Mouse (Mus musculus) forebrain, embryonic 12.5 days (tissue): ENCODE data around the gene Atraid. TPM values are rescaled to one million over a fixed set of nuclear protein-coding genes. Genes with fewer than 3 reads are reported as not detected.

Experiments
- ATAC-seq: fragments of 200-750 bp; cut with Nextera tagmentation; 2 replicates; pipeline ENCODE4 v1.8.0; 2017; ENCODE audit warnings: moderate TSS enrichment; ENCODE audit not compliant: low FRiP score
- H3K27ac ChIP-seq: fragments of 300-500 bp; sonication (generic); 2 replicates; pipeline ENCODE4 v1.5.1; 2016; ENCODE audit warnings: mild to moderate bottlenecking
- H3K27me3 ChIP-seq: fragments of 300-500 bp; sonication (generic); 2 replicates; pipeline ENCODE4 v1.6.1; 2016; ENCODE audit warnings: mild to moderate bottlenecking
- H3K36me3 ChIP-seq: fragments of 300-500 bp; sonication (generic); replicated peaks from 2 replicates; pipeline ENCODE4 v1.6.1; 2016; ENCODE audit warnings: mild to moderate bottlenecking
- H3K4me1 ChIP-seq: fragments of 300-500 bp; sonication (generic); 2 replicates; pipeline ENCODE4 v1.6.1; 2016
- H3K4me2 ChIP-seq: fragments of 300-500 bp; sonication (generic); 2 replicates; pipeline ENCODE4 v1.6.1; 2016; ENCODE audit warnings: mild to moderate bottlenecking, moderate library complexity
- H3K4me3 ChIP-seq: fragments of 300-500 bp; sonication (generic); replicated peaks from 2 replicates; pipeline ENCODE4 v1.5.1; 2016; ENCODE audit warnings: mild to moderate bottlenecking
- H3K9ac ChIP-seq: fragments of 300-500 bp; sonication (generic); 2 replicates; pipeline ENCODE4 v1.6.1; 2016; ENCODE audit warnings: mild to moderate bottlenecking
- H3K9me3 ChIP-seq: fragments of 300-500 bp; sonication (generic); 2 replicates; pipeline ENCODE4 v1.6.1; 2016
- WGBS: fragments of 180-500 bp; shearing (Covaris S2); methylation state at CpG from one replicate; pipeline ENCODE4 v1.1.7; 2016; 5-methylcytosine and 5-hydroxymethylcytosine counted together
- polyA plus RNA-seq: library from polyadenylated mRNA; unstranded; fragments of >200 nt; fragmentation: Nextera tagmentation; extraction: Ambion mirVana; gene quantifications from 2 replicates; pipeline ENCODE4 v1.2.1, GENCODE M21; 2016

Atraid gene
- polyA plus RNA-seq, 1 experiment from 2014 or later: 96.6 TPM

- H3K9me3 ChIP-seq: no peaks in the 10 kb centered on the region
- 85% methylated on average over 2 of the region's 2 CpGs for WGBS
- no peaks in the 10 kb centered on the region for H3K36me3 ChIP-seq
- no peak overlapping the region for H3K9ac ChIP-seq
- no peak overlapping the region for H3K27ac ChIP-seq
- peaks cover 15% of the 10 kb centered on the region for H3K4me1 ChIP-seq
- H3K4me2 ChIP-seq: no peak overlapping the region
- peaks cover 69% of the 10 kb centered on the region for H3K27me3 ChIP-seq
- no peak overlapping the region for H3K4me3 ChIP-seq
- no peak for ATAC-seq
These were observed 39.0 kb downstream of the Atraid start for GRCm38 (mm10) chr5:31087131-31087530.

- Histone ChIP-seq H3K9me3 (no peaks in the 10 kb centered on the region), H3K27me3 (peaks cover 100% of the 10 kb centered on the region), H3K4me3 (peak overlapping the region; percentile 44), H3K4me2 (peak overlapping the region; percentile 61), H3K4me1 (peaks cover 35% of the 10 kb centered on the region), H3K36me3 (no peaks in the 10 kb centered on the region), H3K9ac (peak overlapping the region; percentile 55), H3K27ac (no peak overlapping the region)
- 0 out of 2 replicates have a peak, but pooled peaks have one; percentile 2 for ATAC-seq
- 2% methylated on average over 32 of the region's 53 CpGs for WGBS
These were observed 44.3 kb downstream of the Atraid start for GRCm38 (mm10) chr5:31092231-31092975.

- Histone ChIP-seq H3K27me3 (peaks cover 99% of the 10 kb centered on the region), H3K36me3 (no peaks in the 10 kb centered on the region), H3K4me2 (peak overlapping the region; percentile 61), H3K9me3 (no peaks in the 10 kb centered on the region), H3K9ac (peak overlapping the region; percentile 55; the same call in 1 of the 2 replicates), H3K27ac (no peak overlapping the region), H3K4me3 (peak overlapping the region; percentile 44), H3K4me1 (peaks cover 35% of the 10 kb centered on the region)
- under 1% methylated on average over 54 of the region's 54 CpGs for WGBS
- peak; percentile 71 for ATAC-seq
These were observed 45.3 kb downstream of the Atraid start for GRCm38 (mm10) chr5:31093151-31094041.

DNA sequence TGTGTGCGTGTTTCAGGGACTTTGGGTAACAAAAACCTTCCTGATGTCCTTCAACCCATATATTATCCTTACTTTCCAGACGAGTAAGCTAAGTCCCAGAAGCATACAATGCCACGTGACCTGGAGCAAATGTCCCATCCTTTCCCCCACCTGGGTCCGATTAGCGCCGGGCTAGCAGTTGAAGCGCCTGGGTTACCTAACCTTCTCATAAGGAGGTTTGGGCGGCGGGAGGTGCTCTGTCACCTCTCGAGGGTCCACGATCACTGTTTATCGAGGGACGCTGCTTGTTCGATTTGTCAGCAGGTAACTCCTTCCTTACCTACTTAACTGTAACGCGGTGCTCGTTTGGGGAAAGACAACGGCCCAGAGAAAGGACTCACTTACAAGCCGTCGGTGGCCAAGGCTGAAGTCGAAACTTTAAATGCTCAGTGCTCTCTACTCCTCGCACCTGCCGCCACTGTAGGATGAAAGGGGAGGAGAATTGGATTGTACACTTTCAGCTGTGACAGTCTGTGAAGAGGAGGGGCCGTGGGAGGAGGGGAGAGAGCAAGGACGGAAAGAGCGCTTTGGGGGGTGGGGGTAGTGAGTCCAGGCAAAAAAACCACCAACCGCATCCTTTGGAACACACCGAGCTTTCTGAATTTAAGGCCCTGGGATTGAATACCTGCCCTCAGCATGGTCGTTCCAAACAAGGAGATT is 46.1 kb downstream of the Atraid start:
- Histone ChIP-seq H3K27me3 (peaks cover 96% of the 10 kb centered on the region), H3K4me3 (peak overlapping the region; percentile 44; the same call in 1 of the 2 replicates), H3K9ac (no peak overlapping the region), H3K27ac (no peak overlapping the region), H3K4me2 (peak overlapping the region; percentile 61), H3K36me3 (no peaks in the 10 kb centered on the region), H3K9me3 (no peaks in the 10 kb centered on the region), H3K4me1 (peaks cover 35% of the 10 kb centered on the region)
- WGBS: 2% methylated on average over 29 of the region's 29 CpGs
- no peak for ATAC-seq

DNA sequence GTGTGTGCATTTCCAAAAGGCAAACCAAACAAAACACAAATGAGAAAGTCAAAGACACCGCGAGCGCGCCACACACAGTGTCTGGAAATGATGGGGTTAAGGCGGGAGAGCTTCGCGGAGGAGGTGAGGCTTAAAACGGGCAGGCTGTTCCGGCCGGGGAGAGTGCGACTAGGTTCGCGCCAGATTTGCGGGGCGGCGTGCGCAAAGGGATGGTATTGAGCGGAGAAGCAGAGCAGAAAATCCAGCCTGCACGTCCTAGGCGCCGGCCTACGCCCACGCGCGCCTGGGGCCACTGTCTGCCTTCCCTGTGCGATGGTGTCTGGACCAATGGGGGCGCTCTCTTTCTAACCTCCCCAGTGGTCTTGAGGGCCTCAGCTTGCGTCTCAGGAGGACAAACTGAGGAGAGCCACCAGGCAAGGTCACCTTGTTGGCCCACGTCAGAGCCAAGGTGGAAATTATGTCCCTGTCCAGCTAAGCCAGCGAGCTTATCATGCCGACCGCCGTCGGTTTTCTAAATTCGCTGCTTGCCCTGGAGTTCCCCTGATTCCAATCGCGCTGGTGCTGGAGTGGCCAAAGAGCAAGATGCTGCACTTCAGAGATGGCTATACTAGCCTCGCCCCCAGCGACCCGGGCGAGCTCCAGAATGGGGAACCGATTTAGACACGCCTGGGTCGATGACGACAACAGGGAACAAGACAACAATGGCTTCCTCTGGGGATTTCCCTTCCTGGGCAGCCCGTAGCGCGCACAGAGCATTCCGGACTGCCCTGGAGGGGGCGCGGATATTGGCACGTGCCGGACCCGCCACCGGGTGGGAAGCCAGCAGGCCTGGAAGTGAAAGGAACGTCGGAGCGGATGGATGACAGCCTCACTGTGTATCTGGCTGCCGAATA is 46.9 kb downstream of the Atraid start:
- Histone ChIP-seq H3K4me1 (peaks cover 35% of the 10 kb centered on the region), H3K4me3 (peak overlapping the region; percentile 27), H3K27me3 (peaks cover 88% of the 10 kb centered on the region), H3K4me2 (peak overlapping the region; percentile 61), H3K9ac (peak overlapping the region; percentile 9; the same call in 1 of the 2 replicates), H3K27ac (no peak overlapping the region), H3K9me3 (no peaks in the 10 kb centered on the region), H3K36me3 (no peaks in the 10 kb centered on the region)
- peak; percentile 22; the same call in 1 of the 2 replicates for ATAC-seq
- under 1% methylated on average over 59 of the region's 59 CpGs for WGBS

GRCm38 (mm10) chr5:31095711-31096480 is 47.8 kb downstream of the Atraid start:
- H3K9ac ChIP-seq: no peak overlapping the region
- 23% methylated on average over 11 of the region's 11 CpGs for WGBS
- no peak overlapping the region for H3K4me2 ChIP-seq

More at GRCm38 (mm10) chr5:31095711-31096480, 47.8 kb downstream of the Atraid start:
- ATAC-seq: no peak
- H3K4me3 ChIP-seq: peak overlapping the region; percentile 27; the same call in 1 of the 2 replicates
- no peak overlapping the region for H3K27ac ChIP-seq
- H3K4me1 ChIP-seq: peaks cover 35% of the 10 kb centered on the region
- no peaks in the 10 kb centered on the region for H3K9me3 ChIP-seq
- peaks cover 82% of the 10 kb centered on the region for H3K27me3 ChIP-seq
- no peaks in the 10 kb centered on the region for H3K36me3 ChIP-seq

Other genes starting within 250 kb of the Atraid start
- gene Mapre3, start 233.7 kb upstream of the Atraid start, polyA plus RNA-seq: 58.4 and 60.5 TPM in 2 replicates
- 52.5 and 56.4 TPM in 2 replicates for gene Tmem214, start 180.3 kb upstream of the Atraid start, polyA plus RNA-seq
- gene Agbl5, start 159.6 kb upstream of the Atraid start, polyA plus RNA-seq: 28.8 TPM in 2 replicates
- 302 and 315 TPM in 2 replicates for gene Ost4, start 140.5 kb upstream of the Atraid start, polyA plus RNA-seq
- 39.1 and 52.4 TPM in 2 replicates for gene Emilin1, start 134.9 kb upstream of the Atraid start, polyA plus RNA-seq
- gene Khk, start 126.9 kb upstream of the Atraid start, polyA plus RNA-seq: 4.7 and 7.7 TPM in 2 replicates
- gene Cgref1, start 102.7 kb upstream of the Atraid start, polyA plus RNA-seq: 6.4 and 7.3 TPM in 2 replicates
- 131 and 133 TPM in 2 replicates for gene Preb, start 88.0 kb upstream of the Atraid start, polyA plus RNA-seq
- not detected in 2 replicates for gene Tcf23, start 79.7 kb upstream of the Atraid start, polyA plus RNA-seq
- 11.1 and 12.1 TPM in 2 replicates for gene Slc5a6, start 612 bp downstream of the Atraid start, polyA plus RNA-seq
- 45.4 and 54.1 TPM in 2 replicates for gene Cad, start 6.5 kb downstream of the Atraid start, polyA plus RNA-seq
- not detected in 2 replicates for gene Dnajc5g, start 58.0 kb downstream of the Atraid start, polyA plus RNA-seq
- gene Slc30a3, start 59.9 kb downstream of the Atraid start, polyA plus RNA-seq: 2.3 and 2.9 TPM in 2 replicates
- gene Trim54, start 68.4 kb downstream of the Atraid start, polyA plus RNA-seq: not detected in 2 replicates
- not detected in 2 replicates for gene Ucn, start 90.5 kb downstream of the Atraid start, polyA plus RNA-seq
- 47.0 and 47.2 TPM in 2 replicates for gene Mpv17, start 105.9 kb downstream of the Atraid start, polyA plus RNA-seq
- gene Gm29609, start 131.6 kb downstream of the Atraid start, polyA plus RNA-seq: 1.7 and 2.1 TPM in 2 replicates
- gene Gtf3c2, start 131.8 kb downstream of the Atraid start, polyA plus RNA-seq: 102 and 110 TPM in 2 replicates
- 138 and 141 TPM in 2 replicates for gene Snx17, start 144.9 kb downstream of the Atraid start, polyA plus RNA-seq
- 65.0 and 72.0 TPM in 2 replicates for gene Eif2b4, start 145.1 kb downstream of the Atraid start, polyA plus RNA-seq
- 14.3 and 17.7 TPM in 2 replicates for gene Zfp513, start 154.0 kb downstream of the Atraid start, polyA plus RNA-seq
- 169 TPM in 2 replicates for gene Ppm1g, start 172.4 kb downstream of the Atraid start, polyA plus RNA-seq
- 137 and 139 TPM in 2 replicates for gene Nrbp1, start 192.6 kb downstream of the Atraid start, polyA plus RNA-seq
- 0.54 and 0.89 TPM in 2 replicates for gene Gm9970, start 192.9 kb downstream of the Atraid start, polyA plus RNA-seq
- 4.7 and 6.7 TPM in 2 replicates for gene Krtcap3, start 203.4 kb downstream of the Atraid start, polyA plus RNA-seq
- 46.1 and 47.8 TPM in 2 replicates for gene Ift172, start 242.8 kb downstream of the Atraid start, polyA plus RNA-seq
- 62.2 and 66.3 TPM in 2 replicates for gene Fndc4, start 247.8 kb downstream of the Atraid start, polyA plus RNA-seq
- 0.24 TPM in 1 of 2 replicates, not detected in the other for gene Gckr, start 249.1 kb downstream of the Atraid start, polyA plus RNA-seq